In genomic region chr12:111413300-111413699, GRCm38 (mm10) we compare ENCODE assay signal across 7 mouse cellular contexts. TPM values are rescaled to one million over a fixed set of nuclear protein-coding genes. Genes with fewer than 3 reads are reported as not detected.
A peak's percentile ranks its signal among the peaks of the same experiment; 100 is the strongest.
DNase-seq lines count a peak whose midpoint lies in the region; ATAC-seq and TF ChIP-seq lines count a peak whose summit lies in the region.

No protein-coding gene starts in this region.

- H3K27ac ChIP-seq in bone marrow, adult 2 months (ENCODE audit: control insufficient read depth, insufficient read depth, low read depth, low read length, poor library complexity): no peak overlapping the region
- H3K27ac ChIP-seq in embryonic facial prominence, embryonic 14.5 days (replicated peaks; ENCODE audit: low read depth, low read length): peak overlapping the region; percentile 53
- H3K27ac ChIP-seq in limb, embryonic 15.5 days: peak overlapping the region; percentile 84

- peak; percentile 87 for TF ChIP-seq CTCF in bone marrow, adult 2 months (IDR thresholded peaks at IDR 0.05; ENCODE audit: control insufficient read depth, insufficient read depth, low read length)

- DNase-seq in embryonic facial prominence, embryonic 14.5 days (ENCODE audit: low spot score): peak; percentile 92
- DNase-seq in heart, adult 9 months (ENCODE audit: low spot score in 2 of 2): peak; percentile 82 to 91
- peak; percentile 94 for DNase-seq in kidney, adult 9 months
- DNase-seq in monocyte, adult 2 months (ENCODE audit: low read depth in 1 of 2, low spot score in 2 of 2): peak; percentile 63 to 76
- peak; percentile 59 to 70 for DNase-seq in spleen, postnatal 14 days (ENCODE audit: low spot score in 2 of 2)

- no peaks in the 10 kb centered on the region; the same call in none of the 2 replicates for H3K27me3 ChIP-seq in embryonic facial prominence, embryonic 14.5 days (replicated peaks; ENCODE audit: control insufficient read depth, insufficient read depth, low read length)
- peaks cover 16% of the 10 kb centered on the region for H3K27me3 ChIP-seq in limb, embryonic 15.5 days

- H3K4me1 ChIP-seq in bone marrow, adult 2 months (ENCODE audit: control insufficient read depth, insufficient read depth, low read length): no peaks in the 10 kb centered on the region
- peaks cover 27% of the 10 kb centered on the region for H3K4me1 ChIP-seq in embryonic facial prominence, embryonic 14.5 days (ENCODE audit: control insufficient read depth, insufficient read depth, low read length)
- peaks cover 55% of the 10 kb centered on the region for H3K4me1 ChIP-seq in limb, embryonic 15.5 days

- no peaks in the 10 kb centered on the region for H3K36me3 ChIP-seq in embryonic facial prominence, embryonic 14.5 days (ENCODE audit: control insufficient read depth, insufficient read depth, low read length)
- no peaks in the 10 kb centered on the region for H3K36me3 ChIP-seq in limb, embryonic 15.5 days

- H3K9ac ChIP-seq in embryonic facial prominence, embryonic 14.5 days (ENCODE audit: low read depth, low read length): peak overlapping the region; percentile 59
- H3K9ac ChIP-seq in limb, embryonic 15.5 days: peak overlapping the region; percentile 15; the same call in 1 of the 2 replicates

- peak; percentile 85 for ATAC-seq in embryonic facial prominence, embryonic 14.5 days (ENCODE audit: low read depth)
- peak; percentile 74 for ATAC-seq in limb, embryonic 15.5 days (ENCODE audit: insufficient number of reproducible peaks, low FRiP score, low TSS enrichment, low read depth)

- WGBS in bone marrow, adult 2 months: 2% methylated on average over 21 of the region's 21 CpGs
- 0% methylated on average over 21 of the region's 21 CpGs for WGBS in embryonic facial prominence, embryonic 14.5 days
- 2% methylated on average over 21 of the region's 21 CpGs for WGBS in limb, embryonic 15.5 days

- H3K4me2 ChIP-seq in embryonic facial prominence, embryonic 14.5 days (ENCODE audit: low read depth, low read length): peak overlapping the region; percentile 57
- H3K4me2 ChIP-seq in limb, embryonic 15.5 days: peak overlapping the region; percentile 56

- no peak for TF ChIP-seq POLR2A in bone marrow, adult 2 months (IDR thresholded peaks at IDR 0.05; ENCODE audit: borderline replicate concordance, control insufficient read depth, low read depth, low read length)

- no peak overlapping the region for H3K4me3 ChIP-seq in bone marrow, adult 2 months (replicated peaks; ENCODE audit: control insufficient read depth, low read depth, low read length)
- H3K4me3 ChIP-seq in embryonic facial prominence, embryonic 14.5 days (ENCODE audit: low read depth, low read length): peak overlapping the region; percentile 28
- peak overlapping the region; percentile 34 for H3K4me3 ChIP-seq in limb, embryonic 15.5 days

- no peaks in the 10 kb centered on the region for H3K9me3 ChIP-seq in embryonic facial prominence, embryonic 14.5 days (ENCODE audit: control insufficient read depth, low read length)
- no peaks in the 10 kb centered on the region for H3K9me3 ChIP-seq in limb, embryonic 15.5 days

RNA-seq across cellular contexts. Expression of gene Exoc3l4, which starts 3.5 kb away (rescaled TPM):
- 7.3 and 18.4 TPM in 2 replicates for polyA plus RNA-seq in bone marrow, adult 2 months (2011; ENCODE audit: insufficient read depth, insufficient read length, low replicate concordance, missing spikeins)
- polyA plus RNA-seq in embryonic facial prominence, embryonic 14.5 days (2014; fragmentation: Nextera tagmentation; extraction: Ambion mirVana): 8.7 and 9.4 TPM in 2 replicates
- 6.4 and 9.9 TPM in 2 replicates for polyA plus RNA-seq in limb, embryonic 15.5 days (2015; fragmentation: Nextera tagmentation; extraction: Ambion mirVana)

RNA-seq across cellular contexts. Expression of gene Lbhd2, which starts 6.7 kb away (rescaled TPM):
- polyA plus RNA-seq in bone marrow, adult 2 months (2011; ENCODE audit: insufficient read depth, insufficient read length, low replicate concordance, missing spikeins): not detected in 2 replicates
- 5.5 and 5.8 TPM in 2 replicates for polyA plus RNA-seq in embryonic facial prominence, embryonic 14.5 days (2014; fragmentation: Nextera tagmentation; extraction: Ambion mirVana)
- polyA plus RNA-seq in limb, embryonic 15.5 days (2015; fragmentation: Nextera tagmentation; extraction: Ambion mirVana): 12.4 and 13.2 TPM in 2 replicates

RNA-seq across cellular contexts. Expression of gene Tnfaip2, which starts 29.0 kb away (rescaled TPM):
- 91.4 and 149 TPM in 2 replicates for polyA plus RNA-seq in bone marrow, adult 2 months (2011; ENCODE audit: insufficient read depth, insufficient read length, low replicate concordance, missing spikeins)
- polyA plus RNA-seq in embryonic facial prominence, embryonic 14.5 days (2014; fragmentation: Nextera tagmentation; extraction: Ambion mirVana): 9.8 and 11.7 TPM in 2 replicates
- 8.3 and 8.4 TPM in 2 replicates for polyA plus RNA-seq in limb, embryonic 15.5 days (2015; fragmentation: Nextera tagmentation; extraction: Ambion mirVana)

RNA-seq across cellular contexts. Expression of gene Cdc42bpb, which starts 35.8 kb away (rescaled TPM):
- 5.7 and 20.1 TPM in 2 replicates for polyA plus RNA-seq in bone marrow, adult 2 months (2011; ENCODE audit: insufficient read depth, insufficient read length, low replicate concordance, missing spikeins)
- 37.7 and 41.5 TPM in 2 replicates for polyA plus RNA-seq in embryonic facial prominence, embryonic 14.5 days (2014; fragmentation: Nextera tagmentation; extraction: Ambion mirVana)
- 26.4 and 33.5 TPM in 2 replicates for polyA plus RNA-seq in limb, embryonic 15.5 days (2015; fragmentation: Nextera tagmentation; extraction: Ambion mirVana)
